12 mouse cellular contexts compared by ENCODE assay signal in genomic region chr1:184262975-184263374, GRCm38 (mm10).
A peak's percentile ranks its signal among the peaks of the same experiment; 100 is the strongest.
DNase-seq lines count a peak whose midpoint lies in the region; ATAC-seq and TF ChIP-seq lines count a peak whose summit lies in the region.
"Had no signal": no experiment of that assay in that cellular context is flagged by ENCODE, and none has a peak within 500 bp of the region (broad histone marks: within the 10 kb centered on the region; RNA-seq: fewer than 3 reads in every experiment).

No protein-coding gene starts in this region.

- no peak for TF ChIP-seq POLR2A in lung, adult 2 months (IDR thresholded peaks at IDR 0.05; ENCODE audit: borderline replicate concordance, extremely low read depth, low read depth, low read length)
- TF ChIP-seq POLR2A in thymus, adult 2 months (IDR thresholded peaks at IDR 0.05; ENCODE audit: control insufficient read depth, extremely low read depth, insufficient read depth, low read length, poor library complexity): no peak

- H3K27me3 ChIP-seq in thymus, adult 2 months (ENCODE audit: control insufficient read depth, insufficient read depth, low read length): no peaks in the 10 kb centered on the region
- H3K27me3 ChIP-seq: embryonic facial prominence, embryonic 12.5 days; intestine, embryonic 15.5 days had no signal

- no peak overlapping the region for H3K27ac ChIP-seq in thymus, adult 2 months (ENCODE audit: control insufficient read depth, insufficient read depth, low read length)
- H3K27ac ChIP-seq: embryonic facial prominence, embryonic 12.5 days; intestine, embryonic 15.5 days had no signal

- H3K4me1 ChIP-seq in lung, adult 2 months (ENCODE audit: control insufficient read depth, insufficient read depth, low read length): no peaks in the 10 kb centered on the region; the same call in 1 of the 2 replicates
- peaks cover 4% of the 10 kb centered on the region for H3K4me1 ChIP-seq in thymus, adult 2 months (replicated peaks; ENCODE audit: control insufficient read depth, insufficient read depth, low read length)
- H3K4me1 ChIP-seq: embryonic facial prominence, embryonic 12.5 days had no signal

- ATAC-seq in CD4-positive, CD25-positive, alpha-beta regulatory T cell, adult 4 months: no peak
- peak; percentile 41; the same call in 1 of the 2 replicates for ATAC-seq in common myeloid progenitor, adult 5-6 weeks (replicated peaks; ENCODE audit: low read depth, poor library complexity, severe bottlenecking)
- ATAC-seq: intestine, embryonic 15.5 days had no signal

- 54% methylated on average over 2 of the region's 2 CpGs for WGBS in lung, adult 2 months
- 65% methylated on average over 2 of the region's 2 CpGs for WGBS in thymus, adult 2 months

- H3K36me3 ChIP-seq in thymus, adult 2 months (ENCODE audit: control insufficient read depth, insufficient read depth, low read length): no peaks in the 10 kb centered on the region
- H3K36me3 ChIP-seq: embryonic facial prominence, embryonic 12.5 days; intestine, embryonic 15.5 days had no signal

- no peak overlapping the region for H3K4me3 ChIP-seq in lung, adult 2 months (replicated peaks; ENCODE audit: extremely low read depth, low read depth, low read length)
- no peak overlapping the region for H3K4me3 ChIP-seq in thymus, adult 2 months (ENCODE audit: control insufficient read depth, insufficient read depth, low read length)
- H3K4me3 ChIP-seq: embryonic facial prominence, embryonic 12.5 days; intestine, embryonic 15.5 days had no signal

- peak; percentile 42 for TF ChIP-seq CTCF in lung, adult 2 months (IDR thresholded peaks at IDR 0.05; ENCODE audit: insufficient read depth, low read length)
- peak; percentile 25; the same call in 1 of the 2 replicates for TF ChIP-seq CTCF in thymus, adult 2 months (IDR thresholded peaks at IDR 0.05; ENCODE audit: borderline replicate concordance, control insufficient read depth, extremely low read depth, insufficient read depth, low read length, poor library complexity)

- DNase-seq in CD4-positive, CD25-positive, alpha-beta regulatory T cell, adult 2 months (ENCODE audit: low read depth, low spot score): peak; percentile 69
- no peak for DNase-seq in lung, adult 2 months
- no peak for DNase-seq in lung, postnatal 10 days
- DNase-seq in thymus, adult 2 months: peak; percentile 45
- no peak for DNase-seq in left cerebral cortex, adult 11 months (ENCODE audit: low spot score)
- no peak for DNase-seq in layer of hippocampus, adult 18-20 months (ENCODE audit: low spot score in 2 of 2)
- DNase-seq: gastrocnemius, postnatal 10 days; right cerebral cortex, postnatal 14 days had no signal

Comparison
In these comparisons a context has a peak if more than half of its experiments do, and no peak if none do; other contexts are left out.
1. DNase-seq: peak in CD4-positive, CD25-positive, alpha-beta regulatory T cell, adult 2 months (single experiment) and thymus, adult 2 months (single experiment); none in lung, adult 2 months (single experiment), lung, postnatal 10 days (single experiment), left cerebral cortex, adult 11 months (single experiment) and layer of hippocampus, adult 18-20 months (0 of 2).